Mouse (Mus musculus): ENCODE measurements at regions not wholly inside any gene's neighbourhood (a gene's known extent, or its start where the extent isn't known, plus 50 kb on each side); places are given as distances from the start of the nearest gene placed in this dataset.

GRCm38 (mm10) chr13:112216084-112216483 lies 72.2 kb upstream of the Ankrd55 start:
- TF ChIP-seq CTCF (IDR thresholded peaks at IDR 0.05; ENCODE audit: control insufficient read depth, insufficient read depth, insufficient read length) = no peak
- TF ChIP-seq MYOG (IDR thresholded peaks at IDR 0.05; ENCODE audit: control insufficient read depth, extremely low read depth, insufficient read length) = no peak
- TF ChIP-seq CEBPB (IDR thresholded peaks at IDR 0.05; ENCODE audit: low read depth) = no peak
- no peak for TF ChIP-seq MYOD1 (IDR thresholded peaks at IDR 0.05; ENCODE audit: control insufficient read depth, insufficient read length, low read depth)
- no peak for TF ChIP-seq USF1 (IDR thresholded peaks at IDR 0.05; ENCODE audit: low read depth)
- no peak for TF ChIP-seq MAX (IDR thresholded peaks at IDR 0.05)
